Comparison of ENCODE assay signal across 16 mouse cellular contexts in the genomic region with DNA sequence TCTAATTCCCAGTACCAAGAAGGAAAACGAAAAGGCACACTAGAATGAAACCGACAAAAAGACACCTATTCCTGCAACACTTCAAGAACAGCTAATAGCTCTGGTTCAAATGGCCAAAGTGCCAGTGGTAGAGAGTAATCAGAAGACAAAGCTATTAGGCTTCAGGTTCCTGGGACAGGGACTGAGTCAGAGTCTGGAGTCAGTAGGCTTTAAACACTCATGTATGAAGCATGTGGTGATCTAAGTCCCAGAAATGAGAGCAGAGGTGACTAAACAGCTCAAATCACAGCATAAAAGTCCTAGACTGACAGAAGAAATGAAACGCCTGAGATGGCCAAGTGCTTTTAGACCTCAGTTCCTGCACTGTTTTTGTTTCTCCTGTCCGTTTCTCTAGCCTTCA. TPM values are rescaled to one million over a fixed set of nuclear protein-coding genes. Genes with fewer than 3 reads are reported as not detected.
DNase-seq lines count a peak whose midpoint lies in the region.
"Had no signal": no experiment of that assay in that cellular context is flagged by ENCODE, and none has a peak within 500 bp of the region (broad histone marks: within the 10 kb centered on the region; RNA-seq: fewer than 3 reads in every experiment).

No protein-coding gene starts in this region.

- DNase-seq in 3T3-L1 (ENCODE audit: low read depth, low spot score) (peak; percentile 71), NIH3T3 (ENCODE audit: low read depth) (peak; percentile 43), adipocyte (ENCODE audit: low spot score) (peak; percentile 23)
- peak; percentile 20 for DNase-seq in fibroblast of lung, adult 2 months (ENCODE audit: low read depth)
- DNase-seq in heart, postnatal 4 days, result no peak
- DNase-seq in B cell, adult 2 months, result no peak
- DNase-seq in right cerebral cortex, postnatal 10 days (ENCODE audit: low spot score in 2 of 2), result no peak
- DNase-seq: adrenal gland, adult 8-10 months; adrenal gland, postnatal 14 days; adrenal gland, postnatal 36 days; cerebellum, adult 11-12 months; cerebellum, adult 2 months; cerebellum, adult 9-10 months; cerebellum, postnatal 10 days; cerebellum, postnatal 25 days; forebrain, postnatal 0 days had no signal

RNA-seq across cellular contexts. Expression of a gene that starts 8.6 kb away (rescaled TPM):
- 10 to 100 TPM; 35.7 to 36.2 TPM for total RNA-seq in heart, postnatal 4 days (2021)

Comparison
In these comparisons a context has a peak if more than half of its experiments do, and no peak if none do; other contexts are left out.
1. DNase-seq: peak in 3T3-L1 (single experiment), NIH3T3 (single experiment), adipocyte (single experiment) and fibroblast of lung, adult 2 months (single experiment); none in heart, postnatal 4 days (single experiment), B cell, adult 2 months (0 of 2) and right cerebral cortex, postnatal 10 days (0 of 2).